Mouse (Mus musculus) left cerebral cortex, adult 11 months (tissue): Measurements from ENCODE around the gene Lamtor2.

ENCODE experiments used
- DNase-seq: peaks from one replicate; pipeline ENCODE4 v3.0.0; 2022; ENCODE audit warnings: low spot score

The Lamtor2 gene

DNA sequence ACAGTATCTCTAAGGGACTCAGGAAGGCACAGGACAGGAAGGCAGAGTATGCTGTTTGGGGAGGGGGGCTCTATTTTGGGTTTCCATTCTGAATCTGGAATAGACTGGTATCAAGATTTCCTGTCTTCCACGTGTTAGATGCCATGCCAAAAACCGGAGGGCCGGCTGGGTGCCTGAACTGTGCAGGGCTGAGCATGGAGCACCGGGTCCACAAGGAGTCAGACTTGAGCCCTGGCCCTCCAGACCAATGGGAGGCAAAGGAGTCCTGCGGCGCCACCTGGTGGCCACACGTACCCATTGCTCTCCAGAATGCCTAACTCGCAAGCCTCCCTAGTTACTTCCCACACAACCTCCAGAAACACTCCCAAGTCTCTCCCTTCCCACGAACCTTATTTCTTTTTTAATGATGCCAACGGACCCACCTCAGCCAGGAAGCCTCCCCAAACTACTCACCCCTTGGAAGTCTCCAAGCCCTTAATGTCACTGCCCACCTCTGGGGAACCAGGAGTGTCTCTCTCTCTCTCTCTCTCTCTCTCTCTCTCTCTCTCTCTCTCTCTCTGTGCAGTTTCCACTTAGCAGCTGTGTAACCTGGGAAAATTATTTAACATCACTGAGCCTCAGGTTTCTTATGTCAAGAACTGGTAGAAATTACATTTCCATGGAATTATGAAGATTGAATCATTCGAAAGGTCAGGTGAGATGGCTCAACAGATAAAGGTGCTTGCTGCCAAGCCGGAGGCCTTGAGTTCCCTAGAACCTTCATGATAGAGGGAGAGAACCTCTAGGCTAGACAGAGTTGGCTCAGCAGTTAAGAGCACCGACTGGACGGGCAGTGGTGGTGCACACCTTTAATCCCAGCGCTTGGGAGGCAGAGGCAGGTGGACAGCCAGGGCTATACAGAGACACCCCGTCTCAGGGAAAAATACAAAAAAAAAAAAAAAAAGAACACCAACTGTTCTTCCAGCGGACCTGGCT is 26.4 kb downstream of the Lamtor2 start:
- DNase-seq, result peak; percentile 75

- DNase-seq, result no peak
Observed at GRCm38 (mm10) chr3:88525021-88525420, 27.9 kb downstream of the Lamtor2 start.

DNA sequence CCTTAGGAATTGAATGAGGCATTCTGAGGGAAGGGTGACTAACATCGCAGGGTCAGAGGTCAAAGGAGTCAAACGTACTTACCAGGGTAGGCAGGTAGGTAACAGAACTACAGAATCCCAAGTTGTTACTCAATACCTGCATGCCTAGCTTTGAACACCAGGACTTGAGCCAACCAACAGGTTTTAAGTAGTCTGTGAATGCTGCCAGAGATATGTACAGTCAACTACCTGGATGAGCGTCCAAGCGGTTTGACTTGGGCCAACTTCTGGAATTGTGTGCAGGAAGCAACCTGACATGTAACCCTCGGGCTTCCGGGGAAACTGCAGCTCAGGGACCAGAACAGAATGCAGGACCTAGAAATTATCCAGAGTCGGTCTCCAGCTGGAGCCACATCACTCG is 29.8 kb downstream of the Lamtor2 start:
- DNase-seq, result no peak

GRCm38 (mm10) chr3:88521803-88522331 is 31.0 kb downstream of the Lamtor2 start:
- DNase-seq, result peak; percentile 46

- DNase-seq, result no peak
Observed at GRCm38 (mm10) chr3:88521156-88521555, 31.7 kb downstream of the Lamtor2 start.

- no peak for DNase-seq
Observed at GRCm38 (mm10) chr3:88520078-88520477, 32.8 kb downstream of the Lamtor2 start.

DNA sequence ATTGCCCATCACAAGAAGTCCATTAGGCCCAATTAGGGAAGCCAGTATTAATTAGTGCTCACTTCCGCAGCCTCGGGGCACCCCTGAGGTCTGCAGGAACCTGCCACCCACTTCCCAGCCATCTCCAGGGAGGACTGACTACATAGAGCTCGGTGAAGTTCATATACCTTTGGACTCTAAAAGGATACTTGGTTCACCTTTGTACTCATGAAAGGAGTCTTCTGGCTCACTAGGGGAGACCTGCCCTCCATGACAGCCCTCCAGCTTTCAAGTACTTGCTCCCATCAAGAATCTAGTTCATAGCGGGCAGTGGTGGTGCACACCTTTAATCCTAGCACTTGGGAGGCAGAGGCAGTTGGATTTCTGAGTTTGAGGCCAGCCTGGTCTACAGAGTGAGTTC is 34.5 kb downstream of the Lamtor2 start:
- DNase-seq, result no peak

DNA sequence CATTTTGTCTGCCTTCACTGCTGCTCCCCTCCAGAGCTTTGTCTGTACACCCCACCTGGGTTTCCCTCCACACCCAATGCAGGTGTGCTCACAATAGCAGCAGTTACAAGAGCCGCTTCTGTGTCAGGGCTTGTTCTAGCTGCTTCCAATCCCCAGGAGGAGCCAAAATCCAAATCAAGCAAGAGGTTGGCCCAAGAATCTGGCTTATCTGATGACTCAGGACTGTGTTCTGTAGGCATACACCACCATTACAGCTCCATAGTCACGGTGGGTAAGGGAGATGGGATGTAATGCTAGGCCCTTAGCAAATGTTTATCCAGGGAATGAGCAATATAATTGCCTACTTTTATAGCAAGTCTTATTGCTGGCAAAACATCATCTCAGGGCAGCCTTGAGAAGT is 36.5 kb downstream of the Lamtor2 start:
- no peak for DNase-seq

DNA sequence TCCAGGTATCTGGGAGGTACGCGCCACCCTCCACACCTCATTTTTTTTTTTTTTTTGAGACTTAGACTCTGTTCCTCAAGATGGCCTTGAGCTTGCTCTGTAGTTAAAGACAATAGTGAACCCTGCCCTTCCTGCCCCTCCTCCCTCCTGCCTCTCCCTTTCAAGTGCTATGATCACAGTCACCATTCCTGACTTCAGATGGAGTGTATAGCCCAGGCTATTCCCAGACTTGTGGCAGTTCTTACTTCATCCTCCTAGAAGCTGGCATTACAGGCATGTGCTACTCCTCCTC is 37.8 kb downstream of the Lamtor2 start:
- no peak for DNase-seq

- DNase-seq, result no peak
Observed at GRCm38 (mm10) chr3:88514231-88515094, 38.4 kb downstream of the Lamtor2 start.

DNA sequence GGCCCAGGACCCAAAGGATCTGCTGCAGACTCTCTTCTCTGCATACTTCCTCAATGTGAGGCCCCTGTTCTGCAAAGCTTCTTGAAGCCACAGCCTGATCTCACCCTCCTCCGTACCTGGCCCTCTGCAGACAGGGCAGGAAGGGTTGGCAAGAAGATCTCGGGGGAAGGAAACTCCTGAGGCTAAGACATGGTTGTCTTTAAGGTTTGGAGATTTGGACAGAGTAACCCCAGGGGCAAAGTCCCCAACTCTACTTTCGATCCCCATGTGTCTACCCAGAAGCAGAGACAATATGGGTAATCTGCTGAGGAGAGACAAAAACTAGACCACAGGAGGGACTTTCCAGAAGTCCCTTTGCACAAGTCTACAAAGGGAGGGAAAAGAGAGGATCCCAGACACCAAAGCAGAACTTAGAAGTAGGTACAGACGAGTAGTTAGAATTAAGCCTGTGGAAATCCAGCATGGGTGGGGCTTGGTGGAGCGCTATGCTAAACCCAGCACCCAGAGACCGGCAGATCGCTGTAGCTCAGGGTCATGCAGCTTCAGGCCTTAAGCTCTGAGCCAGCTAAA is 39.2 kb downstream of the Lamtor2 start:
- DNase-seq, result no peak

- DNase-seq, result no peak
Observed at GRCm38 (mm10) chr3:88512896-88513545, 39.9 kb downstream of the Lamtor2 start.

GRCm38 (mm10) chr3:88512141-88512895 is 40.6 kb downstream of the Lamtor2 start:
- no peak for DNase-seq

DNA sequence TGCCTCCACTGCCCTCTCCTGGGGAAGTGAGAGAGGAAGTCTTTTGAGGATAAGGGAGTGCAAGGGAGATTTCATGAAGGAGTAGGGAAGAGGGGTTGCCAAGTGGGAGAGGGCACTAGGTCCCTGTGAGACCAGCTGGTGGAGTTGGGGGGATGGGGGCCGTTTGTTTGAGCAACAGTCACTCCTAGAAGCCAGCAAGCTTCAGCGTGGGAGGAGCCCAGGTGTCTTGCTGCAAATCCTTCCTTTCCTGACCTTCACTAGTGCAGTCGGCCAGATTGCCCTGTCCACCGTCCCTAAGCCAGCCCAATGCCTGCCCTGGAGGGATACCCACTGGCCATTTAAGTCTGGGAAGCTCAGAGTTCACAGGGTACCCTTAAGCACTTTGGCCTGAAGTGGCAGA is 41.3 kb downstream of the Lamtor2 start:
- no peak for DNase-seq

GRCm38 (mm10) chr3:88510421-88511289 is 42.2 kb downstream of the Lamtor2 start:
- DNase-seq, result no peak

GRCm38 (mm10) chr3:88509692-88510420 is 43.0 kb downstream of the Lamtor2 start, which contains the start of gene Lmna:
Gene Lmna (minus strand): TSS chr3:88509956.
- peak; percentile 85 for DNase-seq

DNA sequence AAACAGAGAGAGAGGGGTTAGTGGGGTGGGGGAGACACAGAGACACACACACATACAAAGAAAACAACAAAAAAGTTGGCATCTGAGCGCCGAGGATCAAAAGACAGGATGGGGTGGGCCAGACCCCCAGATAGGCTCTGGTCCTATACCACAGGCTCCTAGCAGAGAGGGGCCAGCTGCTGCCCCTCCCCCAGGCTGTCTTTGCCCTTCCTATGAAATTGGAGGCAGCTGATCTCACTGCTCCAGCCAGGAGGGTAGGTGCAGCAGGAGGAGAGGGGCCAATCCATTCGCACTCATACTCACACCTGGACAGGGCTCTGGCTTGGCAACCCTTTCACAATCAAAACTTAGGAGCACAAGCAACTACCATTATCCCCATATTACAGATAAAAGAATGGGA is 43.6 kb downstream of the Lamtor2 start:
- DNase-seq, result no peak

DNA sequence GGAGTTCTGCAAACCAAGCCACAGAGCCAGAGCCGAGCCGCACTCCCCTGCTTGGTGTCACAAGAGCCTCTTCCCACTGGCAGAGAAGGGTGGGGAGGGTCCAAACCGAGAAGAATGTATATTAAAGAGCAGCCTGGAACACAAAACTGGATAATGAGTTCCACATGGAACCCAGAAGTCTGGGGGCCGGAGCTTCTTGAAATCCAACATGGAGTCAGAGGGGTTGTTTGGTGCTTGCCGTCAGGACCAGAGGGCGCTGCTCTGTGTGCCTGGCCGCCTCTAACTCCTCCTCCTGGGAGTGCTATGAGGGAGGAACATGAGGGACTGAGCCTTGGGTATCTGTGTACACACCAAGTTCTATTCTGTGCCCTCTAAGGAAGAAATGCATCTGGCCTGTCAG is 47.1 kb downstream of the Lamtor2 start:
- DNase-seq, result no peak

DNA sequence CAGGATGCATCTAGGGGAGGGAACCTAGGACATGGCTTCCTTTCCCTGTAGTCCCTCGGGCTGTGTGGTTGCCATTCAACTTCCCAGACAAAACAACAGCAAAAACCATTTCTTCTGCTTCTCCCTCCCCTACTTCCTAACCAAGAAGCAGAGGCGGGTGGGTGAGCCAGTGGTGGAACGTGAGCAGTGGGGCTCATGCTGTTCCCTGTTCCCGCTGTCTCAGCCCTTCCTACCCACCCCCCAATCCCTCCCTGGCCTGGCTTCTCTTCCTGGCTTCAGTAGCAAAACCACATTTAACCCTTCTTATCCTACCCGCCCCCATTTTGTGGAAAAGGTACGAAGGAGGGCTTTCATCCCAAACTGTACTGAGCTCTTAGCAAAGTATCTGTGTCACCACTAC is 47.8 kb downstream of the Lamtor2 start:
- DNase-seq, result no peak
